Mouse (Mus musculus) thymus, postnatal 25 days (tissue): ENCODE data around the gene Thoc2.
"Not testable (repeated sequence)": the region's sequence is repeated elsewhere in the genome, so short reads cannot be mapped to it uniquely, and the experiment has no call there.

Experiments used
- DNase-seq: peaks from one replicate; pipeline ENCODE4 v3.0.0; 2022

The Thoc2 gene

GRCm38 (mm10) chrX:41920574-41920973 is at the start of gene Thoc2:
TSS of gene Thoc2 (minus strand) at chrX:41920674.
- DNase-seq, result no peak

GRCm38 (mm10) chrX:41970096-41970495 is 49.6 kb upstream of the Thoc2 start:
- no peak for DNase-seq

- no peak for DNase-seq
Measured at GRCm38 (mm10) chrX:41969341-41969740, 48.9 kb upstream of the Thoc2 start.

GRCm38 (mm10) chrX:41957161-41957560 is 36.7 kb upstream of the Thoc2 start:
- DNase-seq, result peak; percentile 43

- DNase-seq, result no peak
Measured at GRCm38 (mm10) chrX:41941840-41942239, 21.4 kb upstream of the Thoc2 start.

- not testable (repeated sequence) for DNase-seq
Measured at GRCm38 (mm10) chrX:41931821-41932220, 11.3 kb upstream of the Thoc2 start.

GRCm38 (mm10) chrX:41924708-41925107 is 4.2 kb upstream of the Thoc2 start:
- DNase-seq, result no peak

- DNase-seq, result no peak
Measured at GRCm38 (mm10) chrX:41912061-41912401, 8.4 kb downstream of the Thoc2 start.

GRCm38 (mm10) chrX:41911390-41912060 is 8.9 kb downstream of the Thoc2 start:
- DNase-seq, result peak; percentile 88

GRCm38 (mm10) chrX:41910981-41911380 is 9.5 kb downstream of the Thoc2 start:
- DNase-seq, result peak; percentile 9

- no peak for DNase-seq
Measured at GRCm38 (mm10) chrX:41910471-41910870, 10.0 kb downstream of the Thoc2 start.

GRCm38 (mm10) chrX:41884759-41885505 is 35.5 kb downstream of the Thoc2 start:
- DNase-seq, result no peak

GRCm38 (mm10) chrX:41876581-41876980 is 43.9 kb downstream of the Thoc2 start:
- no peak for DNase-seq

- no peak for DNase-seq
Measured at GRCm38 (mm10) chrX:41837823-41838222, 82.7 kb downstream of the Thoc2 start.

- no peak for DNase-seq
Measured at GRCm38 (mm10) chrX:41805592-41805991, 114.9 kb downstream of the Thoc2 start.

- no peak for DNase-seq
Measured at GRCm38 (mm10) chrX:41793303-41793702, 127.2 kb downstream of the Thoc2 start.
